8 mouse cellular contexts compared by ENCODE assay signal in the genomic region with DNA sequence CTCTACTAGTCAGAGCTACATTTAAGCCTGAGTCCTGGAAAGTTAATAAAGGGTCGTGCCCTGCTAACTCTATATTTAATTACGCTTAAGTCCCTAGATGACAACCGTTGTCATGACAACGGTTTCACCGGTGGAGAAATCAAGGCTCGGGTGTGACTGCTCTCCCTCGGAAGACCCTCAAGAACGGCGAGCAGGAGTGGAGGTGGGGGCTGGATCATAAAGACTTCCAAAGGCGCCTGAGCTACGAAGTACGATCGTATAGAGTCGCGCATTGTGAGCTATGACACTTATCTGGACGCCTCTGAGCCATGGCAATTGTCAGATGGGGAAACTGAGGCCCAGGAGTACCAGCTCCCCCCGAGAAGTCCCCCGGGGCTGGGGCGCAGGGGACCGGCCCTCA. TPM values are rescaled to one million over a fixed set of nuclear protein-coding genes. Genes with fewer than 3 reads are reported as not detected.
DNase-seq lines count a peak whose midpoint lies in the region; ATAC-seq and TF ChIP-seq lines count a peak whose summit lies in the region.

No protein-coding gene starts in this region.

- H3K4me1 ChIP-seq in heart, adult 2 months (ENCODE audit: control insufficient read depth, insufficient read depth, low read length) = peaks cover 5% of the 10 kb centered on the region
- H3K4me1 ChIP-seq in embryonic fibroblast, embryonic 13.5 days (ENCODE audit: control insufficient read depth, insufficient read depth, low read length) = peaks cover 2% of the 10 kb centered on the region; the same call in 1 of the 2 replicates
- H3K4me1 ChIP-seq in liver, embryonic 11.5 days (replicated peaks; ENCODE audit: control insufficient read depth, insufficient read depth, low read length) = peaks cover 21% of the 10 kb centered on the region

- H3K9me3 ChIP-seq in liver, embryonic 11.5 days (ENCODE audit: control insufficient read depth, low read length) = no peaks in the 10 kb centered on the region

- WGBS in heart, adult 2 months = 3% methylated on average over 20 of the region's 20 CpGs
- 1% methylated on average over 20 of the region's 20 CpGs for WGBS in liver, embryonic 11.5 days

- peak overlapping the region; percentile 76 for H3K4me2 ChIP-seq in liver, embryonic 11.5 days

- no peak for DNase-seq in heart, adult 2 months
- DNase-seq in heart, adult 9 months (ENCODE audit: low spot score in 2 of 2) = no peak
- DNase-seq in A20 (ENCODE audit: low read depth, low spot score) = peak; percentile 38
- DNase-seq in liver, embryonic 11.5 days (ENCODE audit: low spot score) = no peak
- no peak for DNase-seq in ovary, adult 18-20 months (ENCODE audit: low spot score)
- no peak for DNase-seq in yolk sac, embryonic 10.5 days (ENCODE audit: low spot score)

- H3K9ac ChIP-seq in heart, adult 2 months (ENCODE audit: low read depth, low read length) = peak overlapping the region; percentile 64
- peak overlapping the region; percentile 91 for H3K9ac ChIP-seq in liver, embryonic 11.5 days (ENCODE audit: low read depth, low read length)

- ATAC-seq in liver, embryonic 11.5 days (replicated peaks; ENCODE audit: low FRiP score) = no peak; the same call in 1 of the 2 replicates
- ATAC-seq in megakaryocyte-erythroid progenitor cell, adult 5-6 weeks (replicated peaks; ENCODE audit: low FRiP score, low TSS enrichment, poor library complexity, severe bottlenecking) = no peak

- no peak for TF ChIP-seq POLR2A in heart, adult 2 months (IDR thresholded peaks at IDR 0.05; ENCODE audit: insufficient read depth, low read depth, low read length)
- no peak for TF ChIP-seq POLR2A in embryonic fibroblast, embryonic 13.5 days (IDR thresholded peaks at IDR 0.05; ENCODE audit: low read depth, low read length)

- H3K27ac ChIP-seq in heart, adult 2 months = peak overlapping the region; percentile 50
- H3K27ac ChIP-seq in embryonic fibroblast, embryonic 13.5 days (ENCODE audit: insufficient read depth, low read length) = no peak overlapping the region
- H3K27ac ChIP-seq in liver, embryonic 11.5 days (ENCODE audit: low read depth, low read length) = peak overlapping the region; percentile 72

- H3K4me3 ChIP-seq in heart, adult 2 months = peak overlapping the region; percentile 72
- H3K4me3 ChIP-seq in embryonic fibroblast, embryonic 13.5 days (ENCODE audit: insufficient read depth, low read length) = peak overlapping the region; percentile 73
- H3K4me3 ChIP-seq in liver, embryonic 11.5 days (ENCODE audit: low read depth, low read length) = peak overlapping the region; percentile 89

- no peaks in the 10 kb centered on the region for H3K79me2 ChIP-seq in heart, adult 2 months (replicated peaks; ENCODE audit: control insufficient read depth, insufficient read depth, low read length)

- TF ChIP-seq EP300 in heart, adult 2 months (IDR thresholded peaks at IDR 0.05; ENCODE audit: insufficient read depth, low read depth, low read length) = no peak

- intact Hi-C loops in heart, adult 2 months (cut with DNase I) = no loop called here

- no peaks in the 10 kb centered on the region for H3K27me3 ChIP-seq in heart, adult 2 months (ENCODE audit: control insufficient read depth, insufficient read depth, low read length)
- H3K27me3 ChIP-seq in liver, embryonic 11.5 days (replicated peaks; ENCODE audit: control insufficient read depth, insufficient read depth, low read length) = no peaks in the 10 kb centered on the region

- no peaks in the 10 kb centered on the region for H3K36me3 ChIP-seq in heart, adult 2 months (ENCODE audit: control insufficient read depth, insufficient read depth, low read length)
- peaks cover 15% of the 10 kb centered on the region for H3K36me3 ChIP-seq in liver, embryonic 11.5 days (ENCODE audit: control insufficient read depth, insufficient read depth, low read length)

- no peak for TF ChIP-seq CTCF in heart, adult 2 months (IDR thresholded peaks at IDR 0.05)
- TF ChIP-seq CTCF in embryonic fibroblast, embryonic 13.5 days (IDR thresholded peaks at IDR 0.05; ENCODE audit: borderline replicate concordance, insufficient read depth, low read length) = no peak

RNA-seq across cellular contexts. Expression of a gene that starts 0.4 kb away (rescaled TPM):
- 1 to 10 TPM; 5.1 to 6.8 TPM for total RNA-seq in heart, adult 2 months (2021)
- 6.0 and 6.2 TPM in 2 replicates for polyA plus RNA-seq in heart, adult 2 months (2012; rRNA removed)
- 14.2 and 21.2 TPM in 2 replicates for polyA plus RNA-seq in embryonic fibroblast, embryonic 13.5 days (2011; ENCODE audit: insufficient read length, low read depth, missing spikeins)
- polyA plus RNA-seq in liver, embryonic 11.5 days (2014; fragmentation: Nextera tagmentation; extraction: Ambion mirVana) = 151 and 170 TPM in 2 replicates
- 49.0 and 79.0 TPM in 2 replicates for total RNA-seq in megakaryocyte-erythroid progenitor cell, adult 5-6 weeks (2014; fragmentation: Nextera tagmentation)
- total RNA-seq in megakaryocyte-erythroid progenitor cell, adult 5-6 weeks (2017) = 77.1 and 107 TPM in 2 replicates

RNA-seq across cellular contexts. Expression of a gene that starts 36.4 kb away (rescaled TPM):
- 1 to 10 TPM; 3.4 to 4.2 TPM for total RNA-seq in heart, adult 2 months (2021)
- polyA plus RNA-seq in heart, adult 2 months (2012; rRNA removed) = 7.2 and 10.2 TPM in 2 replicates
- polyA plus RNA-seq in embryonic fibroblast, embryonic 13.5 days (2011; ENCODE audit: insufficient read length, low read depth, missing spikeins) = 54.6 and 74.3 TPM in 2 replicates
- polyA plus RNA-seq in liver, embryonic 11.5 days (2014; fragmentation: Nextera tagmentation; extraction: Ambion mirVana) = 18.8 and 23.9 TPM in 2 replicates
- total RNA-seq in megakaryocyte-erythroid progenitor cell, adult 5-6 weeks (2014; fragmentation: Nextera tagmentation) = 8.4 and 14.8 TPM in 2 replicates
- 11.5 and 13.9 TPM in 2 replicates for total RNA-seq in megakaryocyte-erythroid progenitor cell, adult 5-6 weeks (2017)

RNA-seq across cellular contexts. Expression of a gene that starts 38.8 kb away (rescaled TPM):
- total RNA-seq in heart, adult 2 months (2021) = 10 to 100 TPM; 57.3 to 62.9 TPM
- polyA plus RNA-seq in heart, adult 2 months (2012; rRNA removed) = 45.3 and 52.7 TPM in 2 replicates
- polyA plus RNA-seq in embryonic fibroblast, embryonic 13.5 days (2011; ENCODE audit: insufficient read length, low read depth, missing spikeins) = 59.7 and 75.7 TPM in 2 replicates
- 4.7 and 6.7 TPM in 2 replicates for polyA plus RNA-seq in liver, embryonic 11.5 days (2014; fragmentation: Nextera tagmentation; extraction: Ambion mirVana)
- 0.61 TPM in 1 of 2 replicates, not detected in the other for total RNA-seq in megakaryocyte-erythroid progenitor cell, adult 5-6 weeks (2014; fragmentation: Nextera tagmentation)
- total RNA-seq in megakaryocyte-erythroid progenitor cell, adult 5-6 weeks (2017) = 0.23 TPM in 1 of 2 replicates, not detected in the other
